Mouse (Mus musculus): ENCODE data around the gene Siae.

The Siae gene

GRCm38 (mm10) chr9:37625641-37626040 lies 70.1 kb downstream of the Siae start:
- DNase-seq (ENCODE audit: low spot score in 2 of 2), result no peak

GRCm38 (mm10) chr9:37626103-37626567 lies 70.6 kb downstream of the Siae start:
- DNase-seq (ENCODE audit: low spot score in 2 of 2), result peak in 1 of 2 experiments; percentile 20

DNA sequence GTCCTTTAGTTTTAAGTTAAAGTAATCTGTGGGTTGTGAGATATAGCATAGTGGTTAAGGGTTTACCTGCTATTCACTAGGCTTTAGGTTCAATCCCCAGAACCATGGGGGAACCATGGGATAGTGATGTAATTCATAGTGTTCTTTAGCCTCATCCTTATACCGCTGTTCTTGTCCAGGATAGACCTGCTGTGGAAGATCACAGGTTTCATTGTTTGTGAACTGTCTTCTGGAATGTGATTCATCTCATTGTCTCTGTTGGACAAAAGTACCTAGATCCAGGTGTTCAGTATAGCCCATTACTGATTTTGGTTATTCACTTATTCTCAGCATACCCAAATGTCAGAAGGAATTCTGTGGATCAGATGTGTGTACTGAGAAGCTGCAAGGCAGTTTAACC lies 71.8 kb downstream of the Siae start:
- DNase-seq (ENCODE audit: low spot score in 2 of 2), result no peak

DNA sequence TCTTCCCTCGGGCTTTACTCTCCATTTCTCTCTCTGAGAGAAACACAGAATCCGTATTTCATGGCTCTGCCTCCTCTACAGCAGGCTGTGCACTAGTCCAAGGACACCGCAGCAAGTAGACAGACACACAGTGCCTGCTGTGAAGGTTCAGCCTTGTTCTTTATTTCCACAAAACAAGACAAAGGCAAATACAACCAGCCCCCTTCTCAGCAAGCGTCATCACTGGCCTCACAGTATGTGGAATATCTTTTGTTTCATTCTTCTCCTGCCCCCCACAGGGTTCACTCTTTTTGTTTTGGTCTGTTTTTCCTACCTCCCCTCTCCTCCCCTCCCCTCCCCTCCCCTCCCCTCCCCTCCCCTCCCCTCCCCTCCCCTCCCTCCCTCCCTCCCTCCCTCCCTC lies 73.1 kb downstream of the Siae start:
- DNase-seq (ENCODE audit: low spot score in 2 of 2), result no peak

GRCm38 (mm10) chr9:37629941-37630340 lies 74.4 kb downstream of the Siae start:
- DNase-seq (ENCODE audit: low spot score in 2 of 2), result no peak

DNA sequence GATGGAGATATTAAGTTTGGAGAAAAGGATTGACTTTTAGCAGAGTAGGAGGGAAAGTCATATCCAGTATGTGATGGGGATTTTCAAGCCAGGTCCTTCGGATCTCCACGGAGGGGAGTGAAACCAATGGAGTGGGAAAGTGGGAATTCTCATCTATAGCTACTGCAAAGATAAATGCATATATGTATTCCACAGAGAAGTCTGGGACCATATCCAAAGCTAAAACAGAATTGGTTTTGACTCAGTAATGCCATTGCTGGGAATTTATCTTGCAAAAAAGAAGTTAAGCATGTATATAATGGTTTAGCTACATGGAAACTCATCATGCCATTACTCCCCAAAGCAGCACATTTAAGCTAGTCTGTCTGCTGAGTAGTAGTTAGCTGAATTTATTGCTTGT lies 76.8 kb downstream of the Siae start:
- no peak for DNase-seq (ENCODE audit: low spot score in 2 of 2)

DNA sequence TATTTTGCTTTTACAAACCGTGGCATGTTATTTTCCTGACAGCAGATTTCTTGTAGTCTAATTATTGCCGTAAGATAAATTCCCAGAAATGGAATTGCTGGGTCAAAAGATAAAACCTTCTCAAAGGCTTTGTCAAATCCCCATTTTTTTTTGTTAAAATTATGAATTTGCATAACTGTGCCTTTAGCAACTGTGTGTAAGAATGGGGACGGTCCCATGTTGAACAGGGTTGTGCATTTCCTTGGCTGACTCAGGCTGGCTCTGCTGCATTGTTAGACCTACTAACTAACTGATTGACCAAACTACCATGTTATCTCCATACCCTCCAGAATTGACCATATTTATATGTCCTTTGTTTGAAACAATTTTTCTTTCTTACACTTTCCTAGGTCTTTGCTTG lies 78.8 kb downstream of the Siae start:
- DNase-seq (ENCODE audit: low spot score in 2 of 2), result no peak

DNA sequence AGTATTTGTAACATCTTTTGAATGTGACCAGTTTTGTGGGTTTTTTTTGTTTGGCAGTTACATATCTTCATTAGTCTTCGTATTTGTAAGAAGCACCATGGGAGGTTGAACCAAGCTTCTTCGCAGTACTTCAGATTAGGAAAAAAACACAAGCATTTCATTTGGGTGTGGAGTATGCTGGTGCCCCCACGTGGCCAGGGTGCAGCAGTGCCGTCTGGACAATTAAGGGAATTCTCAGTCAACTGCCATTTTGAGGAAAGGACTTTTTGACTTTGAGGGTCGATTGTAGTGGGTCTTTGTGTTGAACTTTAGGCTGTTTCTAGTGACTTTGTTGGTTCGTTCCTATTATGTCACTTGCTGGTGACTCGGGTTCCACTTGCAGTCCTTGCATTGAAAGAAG lies 80.8 kb downstream of the Siae start:
- DNase-seq (ENCODE audit: low spot score in 2 of 2), result peak in 1 of 2 experiments; percentile 15

GRCm38 (mm10) chr9:37636800-37637542 lies 81.5 kb downstream of the Siae start:
- no peak for DNase-seq (ENCODE audit: low spot score in 2 of 2)

GRCm38 (mm10) chr9:37638721-37639120 lies 83.2 kb downstream of the Siae start:
- no peak for DNase-seq (ENCODE audit: low spot score in 2 of 2)

DNA sequence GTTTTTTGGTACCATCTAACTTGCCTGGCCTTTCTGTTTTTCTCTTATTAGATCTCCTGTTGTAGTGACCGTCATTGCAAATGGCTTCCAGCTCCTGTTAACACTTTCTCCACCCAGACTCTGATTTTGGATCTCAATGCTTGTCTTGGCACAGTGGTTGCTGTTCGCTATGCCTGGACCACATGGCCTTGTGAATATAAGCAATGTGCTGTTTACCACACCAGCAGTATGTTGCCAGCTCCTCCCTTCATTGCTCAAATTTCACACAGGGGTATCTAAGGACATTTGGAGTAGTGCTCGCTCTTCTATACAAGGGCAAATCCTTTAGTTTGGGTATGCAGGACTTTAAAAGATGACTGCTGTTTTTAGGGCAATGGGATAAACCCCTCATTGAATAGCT lies 90.7 kb downstream of the Siae start:
- no peak for DNase-seq (ENCODE audit: low spot score in 2 of 2)

GRCm38 (mm10) chr9:37650639-37651038 lies 95.1 kb downstream of the Siae start:
- DNase-seq (ENCODE audit: low spot score in 2 of 2), result no peak

DNA sequence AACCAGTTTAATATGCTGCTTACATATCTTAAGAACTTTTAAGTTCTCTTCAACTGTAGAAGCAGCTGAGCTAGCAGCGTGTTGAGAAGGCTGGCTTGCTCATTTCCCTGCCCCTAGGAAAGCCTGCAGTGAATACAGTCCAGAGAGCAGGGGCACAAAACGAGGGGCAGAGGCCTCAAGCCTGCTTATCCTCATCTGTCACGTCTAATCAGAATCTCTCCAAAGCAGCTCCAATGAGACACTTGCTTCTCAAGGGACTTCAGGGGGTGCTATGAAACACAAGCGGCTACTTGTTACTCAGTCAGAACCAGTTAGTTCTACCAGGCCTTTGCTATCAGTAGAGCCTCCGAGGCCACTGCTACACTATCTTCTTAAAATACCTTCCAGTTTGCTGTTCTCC lies 98.3 kb downstream of the Siae start:
- no peak for DNase-seq (ENCODE audit: low spot score in 2 of 2)

GRCm38 (mm10) chr9:37655961-37656360 lies 100.5 kb downstream of the Siae start:
- no peak for DNase-seq (ENCODE audit: low spot score in 2 of 2)

DNA sequence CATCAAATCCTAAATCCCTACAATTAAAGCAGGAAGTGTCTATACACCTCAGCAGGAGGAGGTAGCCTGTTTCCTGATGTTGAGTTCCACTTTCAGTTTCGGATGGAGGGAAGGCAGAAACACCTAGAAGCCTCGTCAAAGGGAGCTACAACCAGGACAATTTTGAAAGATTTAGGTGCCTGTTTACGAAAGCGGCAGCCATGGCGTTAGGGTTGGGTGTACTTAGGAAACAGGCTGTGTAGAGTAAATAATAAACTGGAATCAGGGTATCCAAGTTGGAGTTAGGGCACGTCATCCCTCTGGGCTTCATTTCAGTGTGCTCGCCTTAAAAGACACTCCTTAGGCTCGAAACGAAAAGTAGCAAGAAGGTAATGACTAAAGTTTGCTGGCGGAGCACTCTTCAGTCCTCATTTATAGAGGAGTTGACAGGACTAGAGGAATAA lies 101.0 kb downstream of the Siae start:
- DNase-seq (ENCODE audit: low spot score in 2 of 2), result peak; percentile 7 to 23

GRCm38 (mm10) chr9:37656931-37657481 lies 101.5 kb downstream of the Siae start, which contains the start of gene Tbrg1:
TSS of gene Tbrg1 (minus strand) at chr9:37657312.
- DNase-seq (ENCODE audit: low spot score in 2 of 2), result peak; percentile 87

DNA sequence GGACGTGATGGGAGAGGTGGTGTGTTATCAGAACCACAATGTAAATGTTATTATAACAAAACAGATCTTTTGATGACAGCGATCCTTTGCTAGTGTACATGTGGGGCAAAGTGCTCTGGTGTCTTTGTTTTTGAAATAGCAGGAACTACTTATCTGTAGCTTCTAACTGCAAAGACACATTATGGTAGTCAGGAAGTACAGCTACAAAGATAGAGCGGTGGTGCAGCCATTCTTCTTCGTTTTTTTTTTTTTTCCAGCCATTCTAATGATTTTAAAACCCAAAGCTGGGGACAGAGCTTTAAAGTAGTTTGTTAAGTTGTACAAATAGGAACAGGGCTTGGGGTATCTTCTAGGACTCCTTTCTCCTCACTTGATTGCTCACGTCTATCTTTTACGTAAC lies 103.9 kb downstream of the Siae start:
- DNase-seq (ENCODE audit: low spot score in 2 of 2), result no peak

GRCm38 (mm10) chr9:37663210-37663609 lies 107.7 kb downstream of the Siae start:
- no peak for DNase-seq (ENCODE audit: low spot score in 2 of 2)

- no peak for DNase-seq (ENCODE audit: low spot score in 2 of 2)
Measured at GRCm38 (mm10) chr9:37664604-37665003, 109.1 kb downstream of the Siae start.

GRCm38 (mm10) chr9:37666045-37666444 lies 110.5 kb downstream of the Siae start:
- no peak for DNase-seq (ENCODE audit: low spot score in 2 of 2)

DNA sequence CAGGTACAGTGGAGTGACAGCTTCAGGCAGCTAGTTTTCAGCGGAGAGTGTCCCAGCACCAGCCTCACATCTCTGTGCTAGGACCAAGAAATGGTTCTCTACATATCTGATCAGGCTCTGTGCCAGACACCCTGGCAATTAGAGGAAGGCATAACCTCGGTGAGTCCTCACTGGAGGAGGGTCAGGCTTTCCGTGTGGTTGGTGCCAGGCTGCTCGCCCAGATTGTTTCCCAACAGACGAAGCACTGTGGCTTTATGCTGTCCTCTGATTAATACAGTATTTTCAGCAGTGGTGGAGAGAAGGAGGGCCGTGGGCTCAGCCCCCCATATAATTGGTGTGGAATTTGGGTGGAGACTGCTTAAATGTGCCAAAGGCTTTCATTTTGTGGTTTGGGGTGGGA lies 113.6 kb downstream of the Siae start, which contains the start of gene Panx3:
Gene Panx3, minus strand, starts transcription at position 121 of the 400 bp plus-strand sequence.
- no peak for DNase-seq (ENCODE audit: low spot score in 2 of 2)

DNA sequence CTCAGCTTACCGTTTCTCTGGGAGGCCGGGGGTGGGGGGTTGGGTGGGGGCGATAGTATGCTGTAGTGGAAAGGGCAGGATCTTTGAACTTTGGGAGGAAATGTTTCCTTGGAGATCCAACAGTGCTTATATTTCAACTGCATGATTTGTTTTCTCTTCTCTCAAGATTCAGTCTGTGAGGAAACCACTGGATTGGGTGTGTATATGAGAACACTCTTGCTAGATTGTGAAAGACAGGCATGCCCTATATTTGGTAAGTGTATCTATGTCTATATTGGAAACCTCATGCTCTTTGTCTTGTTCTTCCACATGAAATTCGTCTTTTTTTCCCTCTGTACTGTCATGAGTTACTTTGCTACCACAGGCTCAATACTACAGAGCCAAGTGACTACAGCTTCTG lies 114.2 kb downstream of the Siae start:
- DNase-seq (ENCODE audit: low spot score in 2 of 2), result no peak

GRCm38 (mm10) chr9:37670261-37670660 lies 114.8 kb downstream of the Siae start:
- no peak for DNase-seq (ENCODE audit: low spot score in 2 of 2)

All from heart, adult 9 months (tissue).